Mouse (Mus musculus) retina, embryonic 14.5 days (tissue): ENCODE measurements around the gene Sfswap.

ENCODE experiments used
- DNase-seq: peaks from one replicate; pipeline ENCODE4 v3.0.0-alpha.2; 2015; ENCODE audit warnings: low spot score

The Sfswap gene

DNA sequence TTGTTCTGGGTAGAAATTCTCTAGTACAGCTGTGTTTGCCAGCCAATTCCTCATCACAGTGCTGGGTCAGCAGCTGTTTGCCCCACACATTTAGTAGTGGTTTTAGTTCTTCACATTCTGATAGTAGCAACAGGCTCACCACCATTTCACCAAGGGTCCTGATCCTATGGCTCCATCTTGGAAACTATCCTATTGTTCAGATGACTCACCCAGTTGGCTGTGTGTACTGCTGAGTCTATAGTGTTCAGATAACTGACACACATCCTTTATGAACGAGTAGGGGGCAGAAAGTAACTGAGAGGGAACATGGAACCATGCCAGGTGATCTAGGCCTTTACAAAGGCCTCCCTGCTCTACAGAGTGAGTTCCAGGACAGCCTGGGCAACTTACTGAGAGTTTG lies 28.6 kb downstream of the Sfswap start:
- DNase-seq: no peak

DNA sequence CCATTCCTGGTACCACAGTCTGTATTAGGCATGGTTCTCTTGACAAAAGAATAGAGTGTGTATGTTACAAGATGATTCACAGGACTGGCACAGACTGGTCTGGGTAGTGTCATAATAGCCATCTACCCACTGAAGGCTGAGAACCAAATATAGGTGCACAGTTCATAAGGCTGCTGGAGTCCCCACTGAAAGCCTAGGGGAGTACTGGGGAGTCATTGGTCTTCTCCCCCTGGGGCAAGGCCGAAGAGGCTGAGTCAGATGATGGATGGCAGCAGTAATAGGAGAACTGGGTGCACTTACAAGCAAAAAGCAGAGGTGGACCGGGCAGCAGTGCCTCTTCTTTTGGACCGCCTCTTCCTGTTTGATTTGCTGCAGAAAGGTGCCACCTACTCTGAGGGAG lies 32.7 kb downstream of the Sfswap start:
- DNase-seq: no peak

DNA sequence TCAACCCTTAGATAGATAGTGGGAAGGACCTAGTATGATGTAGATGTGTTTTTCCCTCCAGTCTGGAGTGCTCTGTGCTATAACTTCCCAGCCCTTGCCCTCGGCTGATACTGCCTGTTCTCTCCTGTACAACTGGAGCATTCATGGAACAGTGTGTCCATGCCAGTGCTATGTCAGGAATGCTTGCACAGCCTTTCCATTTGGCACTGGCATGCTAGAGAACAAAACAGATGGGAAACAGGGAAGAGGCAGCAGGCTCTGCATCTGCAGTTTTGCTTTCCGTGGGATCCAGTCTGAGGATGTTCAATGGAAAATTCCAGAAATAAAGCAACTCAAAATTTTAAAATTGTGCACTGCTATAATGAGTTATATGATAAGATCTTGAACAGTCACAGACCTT lies 33.5 kb downstream of the Sfswap start:
- DNase-seq: no peak

DNA sequence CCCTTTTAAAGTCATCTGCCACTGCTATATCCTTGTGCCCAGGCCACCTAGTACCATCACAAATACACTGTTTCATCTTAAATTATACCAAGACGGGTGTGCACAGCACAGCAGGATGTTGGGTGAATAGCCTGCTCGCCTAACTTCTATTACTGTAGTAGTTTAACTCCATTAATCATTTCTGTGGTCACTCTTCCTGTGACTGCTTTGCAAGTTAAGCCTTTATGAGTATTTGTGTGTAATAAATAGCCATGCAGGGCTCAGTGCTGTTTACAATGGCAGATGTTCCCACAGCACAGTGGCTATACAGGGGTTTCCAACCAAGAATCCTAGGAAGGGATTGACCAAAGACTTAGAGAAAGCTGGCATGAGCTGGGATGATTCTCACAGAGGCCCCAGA lies 34.0 kb downstream of the Sfswap start:
- no peak for DNase-seq

DNA sequence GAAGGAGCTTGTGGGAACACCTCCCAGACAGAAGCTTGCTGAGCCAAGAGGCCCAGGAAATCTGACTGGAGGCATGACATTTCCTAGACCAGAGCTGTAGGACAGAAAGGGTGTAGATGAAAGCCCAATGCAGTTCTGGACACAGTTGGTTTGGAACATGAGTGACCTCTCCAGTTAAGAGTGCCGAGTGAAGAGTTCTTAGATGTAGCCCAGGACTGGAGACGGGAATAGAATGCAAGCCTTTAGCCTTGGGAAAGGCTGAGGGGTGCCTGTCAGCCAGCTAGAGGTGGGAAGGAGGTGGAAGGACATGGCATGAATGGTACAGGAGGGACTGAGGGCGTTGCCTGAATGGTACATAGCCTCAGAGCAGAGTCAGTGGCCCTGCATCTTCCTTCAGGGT lies 34.4 kb downstream of the Sfswap start:
- DNase-seq: no peak

DNA sequence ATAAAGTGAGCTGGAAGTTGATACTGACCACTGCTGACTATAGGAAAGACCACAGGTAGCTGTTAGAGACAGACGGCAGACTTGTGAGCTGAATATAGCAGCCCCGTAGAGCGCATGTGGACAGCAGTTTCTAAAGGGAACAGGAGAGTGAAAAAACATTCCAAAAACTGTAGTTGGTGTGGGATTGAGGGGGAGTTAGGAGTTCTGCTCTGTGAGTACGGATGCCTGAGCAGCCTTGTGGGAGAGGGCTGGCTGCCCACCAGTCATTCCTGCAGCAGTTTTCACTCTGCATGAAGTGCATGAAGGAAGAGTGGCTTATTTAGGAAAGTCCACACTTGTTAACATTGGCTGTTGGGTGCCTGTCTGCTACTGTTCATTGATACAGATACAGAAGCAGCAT lies 37.8 kb downstream of the Sfswap start:
- DNase-seq: no peak

DNA sequence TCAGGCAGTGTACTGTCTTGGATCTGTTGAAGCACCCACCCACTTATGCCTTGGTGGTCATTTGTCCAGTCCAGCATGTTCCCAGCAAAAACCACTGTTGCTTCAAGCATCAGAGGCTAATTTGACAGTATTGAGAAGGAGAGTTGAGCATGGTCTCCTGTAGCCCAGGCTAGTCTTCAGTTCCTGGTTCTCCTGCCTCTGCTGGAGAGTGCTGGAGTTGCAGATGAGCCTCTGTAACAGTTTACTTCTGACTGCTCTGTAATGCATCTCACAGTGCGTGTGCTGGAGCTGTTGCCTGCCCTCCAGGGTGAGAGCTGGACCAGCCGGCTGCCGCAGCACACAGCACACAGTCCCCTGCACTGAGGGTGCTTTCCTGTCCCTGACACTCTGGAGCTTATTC lies 41.2 kb downstream of the Sfswap start:
- peak; percentile 12 for DNase-seq

DNA sequence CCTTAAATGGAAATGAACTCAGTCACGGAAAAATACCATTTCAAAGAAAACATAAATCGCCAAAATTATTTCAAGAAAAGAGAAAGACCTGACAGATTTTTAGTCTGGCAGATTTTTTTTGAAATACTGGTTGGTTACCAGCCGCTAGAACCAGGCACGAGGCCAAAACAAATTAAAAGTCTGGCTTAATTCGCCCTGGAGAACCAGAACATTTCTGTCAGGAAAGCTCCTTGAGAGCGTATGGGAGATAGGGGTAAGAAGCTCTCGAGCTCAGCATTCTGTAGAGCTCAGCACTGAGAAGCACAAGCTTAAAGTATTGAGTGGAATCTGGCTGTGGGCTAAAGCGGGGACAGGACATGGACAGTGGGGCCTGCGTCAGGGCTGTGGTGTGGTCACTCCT lies 44.8 kb downstream of the Sfswap start:
- no peak for DNase-seq

DNA sequence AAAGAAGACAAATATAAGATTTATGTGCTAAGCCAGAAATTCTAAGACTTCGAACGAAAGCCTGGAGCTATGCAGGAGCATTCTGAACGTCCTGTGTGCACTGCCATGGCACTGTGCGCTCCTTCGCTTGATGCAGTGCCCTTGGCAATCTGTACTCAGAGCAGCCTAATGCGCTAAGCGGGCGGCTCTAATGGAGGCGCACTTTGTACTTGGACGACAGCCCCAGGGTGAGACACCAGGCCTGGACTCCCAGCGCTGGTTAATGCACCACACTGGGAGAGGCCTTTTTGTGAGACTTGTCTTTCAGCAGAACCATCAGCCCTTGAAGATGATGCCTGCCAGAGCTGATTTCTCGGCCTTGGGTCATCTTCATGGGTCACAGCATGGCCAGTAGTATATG lies 48.7 kb downstream of the Sfswap start:
- DNase-seq: no peak

DNA sequence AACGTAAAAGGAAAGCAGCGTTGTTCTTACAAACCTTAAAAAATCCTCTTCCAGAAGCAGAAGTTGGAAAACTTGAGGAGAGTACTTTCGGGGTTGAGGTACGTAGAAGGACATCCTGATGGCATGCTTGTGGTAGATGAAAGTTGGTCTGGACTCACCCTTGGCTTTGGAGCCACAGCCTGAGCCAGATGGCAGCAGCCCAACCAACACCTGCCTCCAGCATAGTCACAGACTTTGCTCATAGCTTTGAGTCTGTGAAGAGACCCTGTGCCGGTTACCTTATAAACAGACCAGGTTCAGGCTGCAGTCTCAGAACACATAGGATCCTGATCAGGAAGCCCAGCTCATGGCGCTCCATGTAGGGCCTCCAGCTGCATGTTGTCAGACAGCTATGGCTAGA lies 49.8 kb downstream of the Sfswap start:
- DNase-seq: no peak

DNA sequence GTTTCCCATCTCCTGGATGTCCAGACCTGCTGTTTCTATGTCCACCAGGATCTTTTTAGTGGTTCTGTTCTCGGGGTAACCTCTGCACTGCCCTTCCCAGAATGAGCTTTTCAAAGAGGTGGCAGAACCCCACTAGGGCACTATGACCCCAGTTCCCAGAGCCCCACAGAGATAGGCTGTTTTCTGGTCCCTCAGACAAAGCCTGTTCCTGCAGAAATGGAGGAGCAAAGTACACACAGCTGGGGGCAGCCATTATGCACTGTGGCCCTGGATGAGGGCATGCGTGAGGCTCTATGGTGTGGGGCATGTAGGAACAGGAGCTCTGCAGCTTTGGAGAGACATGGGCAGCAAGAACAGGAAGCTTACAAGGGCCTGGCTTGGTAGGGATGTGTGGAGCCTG lies 51.0 kb downstream of the Sfswap start:
- no peak for DNase-seq

DNA sequence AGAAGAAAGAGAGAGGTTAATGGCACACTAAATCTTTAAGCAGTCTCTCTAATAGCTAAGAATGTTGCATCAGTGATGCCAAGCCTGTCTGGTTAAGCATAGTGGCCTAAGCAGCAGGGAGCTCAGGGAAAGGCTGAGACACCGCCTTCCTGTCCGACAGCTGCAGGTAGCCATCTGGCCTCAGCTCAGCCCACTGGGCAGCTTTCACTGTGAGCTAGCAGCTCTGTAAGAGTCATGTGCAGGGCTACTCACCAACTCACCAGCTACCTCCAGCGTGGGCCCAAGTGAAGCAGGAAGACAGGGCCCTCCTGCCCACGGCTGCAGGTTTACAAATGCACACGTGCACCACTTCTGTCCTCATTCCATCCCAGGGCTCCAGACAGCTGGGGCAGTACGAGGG lies 52.6 kb downstream of the Sfswap start:
- no peak for DNase-seq

DNA sequence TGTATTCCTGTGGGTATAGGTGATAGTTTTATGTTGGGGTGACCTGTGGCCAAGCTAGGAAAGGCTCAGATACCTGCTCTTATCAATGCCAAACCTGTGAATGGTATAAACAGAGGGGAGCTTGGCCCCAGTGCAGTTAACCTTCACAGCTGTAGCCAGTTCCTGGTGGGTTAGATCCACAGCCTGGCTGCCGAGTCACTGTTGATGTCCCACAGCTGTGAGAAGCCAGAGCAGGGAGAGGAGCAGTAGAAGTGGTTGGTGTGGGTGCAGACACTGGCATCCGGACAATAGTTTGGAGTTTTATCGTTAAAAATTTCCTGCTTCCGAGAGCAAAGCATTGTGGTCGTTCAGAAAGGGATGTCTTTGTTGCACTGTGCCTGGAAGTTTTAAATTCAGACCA lies 57.6 kb downstream of the Sfswap start:
- no peak for DNase-seq

DNA sequence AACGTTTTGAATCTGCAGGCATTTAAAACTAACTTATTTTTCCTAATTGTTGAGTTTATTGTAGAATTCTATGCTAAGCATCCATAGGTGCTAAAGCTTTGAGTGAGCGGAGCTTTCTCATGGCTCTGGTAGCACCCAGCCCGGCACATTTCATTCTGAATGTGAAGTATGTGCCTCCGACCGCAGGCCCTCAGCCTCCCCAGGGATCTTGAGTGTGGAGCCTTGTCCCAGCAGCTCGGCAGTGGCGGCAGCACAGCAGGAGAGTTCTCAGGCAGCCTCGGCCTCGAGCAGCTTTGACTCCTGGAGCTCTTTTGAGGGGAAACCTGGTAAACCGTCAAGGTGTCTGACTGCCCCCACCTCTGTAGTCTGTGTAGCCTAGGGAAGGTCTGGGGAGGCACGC lies 58.3 kb downstream of the Sfswap start:
- no peak for DNase-seq

DNA sequence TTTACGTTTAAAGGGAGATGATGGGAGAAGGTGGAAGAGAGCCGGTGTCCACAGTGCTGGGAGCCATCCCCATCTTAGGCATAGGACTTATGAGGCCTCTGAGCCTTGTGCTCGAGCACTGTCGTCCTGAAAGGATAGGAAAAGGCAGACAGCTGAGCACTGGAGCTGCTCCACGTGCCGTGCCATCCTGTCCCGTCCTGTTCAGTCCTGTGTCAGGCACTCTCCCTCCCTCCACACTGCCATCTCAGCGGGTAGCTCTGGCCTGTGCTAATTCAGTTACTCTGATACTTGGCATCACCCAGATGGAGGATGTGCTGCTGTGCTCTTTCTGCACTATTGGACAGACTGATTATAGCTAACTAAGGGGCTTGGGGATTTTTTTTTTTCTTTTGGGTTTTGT lies 61.3 kb downstream of the Sfswap start:
- DNase-seq: no peak

DNA sequence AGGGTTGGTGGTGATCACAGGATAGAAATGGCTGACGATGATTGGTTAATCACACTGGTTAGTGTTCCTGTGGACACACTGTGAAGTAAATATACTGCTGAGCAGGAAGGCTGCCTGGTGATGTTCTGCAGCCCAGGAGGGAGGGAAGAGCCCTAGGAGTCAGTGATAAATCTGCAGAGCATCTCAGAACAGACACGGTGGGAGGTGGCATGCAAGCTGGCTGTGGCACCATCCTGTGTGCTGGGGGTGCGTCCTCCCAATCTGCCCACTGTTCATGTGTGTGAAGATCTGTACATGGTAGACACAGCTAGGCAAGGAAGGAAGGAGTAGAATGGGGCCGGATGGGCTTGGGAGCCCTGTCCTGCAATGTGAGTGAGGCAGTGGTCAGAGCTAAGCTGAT lies 67.6 kb downstream of the Sfswap start:
- no peak for DNase-seq

DNA sequence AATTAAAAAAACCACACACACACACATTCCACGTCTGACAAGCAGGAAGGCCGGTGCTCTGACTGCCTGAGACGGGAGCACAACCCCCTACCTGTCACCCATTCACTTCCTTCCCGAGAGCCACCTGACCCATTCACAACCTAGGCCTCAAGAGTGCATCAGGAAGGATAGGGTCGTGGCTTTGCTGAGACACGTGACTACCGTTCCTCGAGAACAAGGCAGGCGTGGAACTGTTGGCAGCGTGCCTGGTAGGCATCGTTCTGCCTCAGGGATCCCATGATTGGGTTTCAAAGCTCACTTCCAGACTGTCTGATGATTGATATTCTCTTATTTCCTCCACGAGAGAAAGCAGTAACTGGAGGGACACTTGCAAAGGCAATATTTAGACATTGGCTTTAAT lies 77.2 kb downstream of the Sfswap start:
- no peak for DNase-seq

DNA sequence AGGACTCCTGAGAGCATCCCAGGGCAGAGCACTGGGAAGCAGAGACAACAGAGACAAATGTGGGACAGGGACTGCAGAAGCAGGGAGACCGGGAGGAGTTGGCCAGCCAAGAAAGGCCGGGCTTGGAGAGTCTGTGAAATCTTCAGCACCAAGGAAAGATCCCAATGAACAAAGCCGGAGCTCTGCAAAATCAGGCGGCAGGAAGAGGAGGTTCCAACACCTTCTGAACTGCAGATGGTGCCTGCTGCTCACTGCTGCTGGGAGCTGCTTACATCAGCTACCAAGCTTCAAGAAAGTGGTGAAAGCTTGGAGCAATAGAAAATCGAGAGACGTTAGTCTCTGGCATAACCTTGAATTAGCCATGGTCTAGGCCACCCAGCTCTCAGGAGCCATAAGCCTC lies 79.0 kb downstream of the Sfswap start:
- DNase-seq: no peak

DNA sequence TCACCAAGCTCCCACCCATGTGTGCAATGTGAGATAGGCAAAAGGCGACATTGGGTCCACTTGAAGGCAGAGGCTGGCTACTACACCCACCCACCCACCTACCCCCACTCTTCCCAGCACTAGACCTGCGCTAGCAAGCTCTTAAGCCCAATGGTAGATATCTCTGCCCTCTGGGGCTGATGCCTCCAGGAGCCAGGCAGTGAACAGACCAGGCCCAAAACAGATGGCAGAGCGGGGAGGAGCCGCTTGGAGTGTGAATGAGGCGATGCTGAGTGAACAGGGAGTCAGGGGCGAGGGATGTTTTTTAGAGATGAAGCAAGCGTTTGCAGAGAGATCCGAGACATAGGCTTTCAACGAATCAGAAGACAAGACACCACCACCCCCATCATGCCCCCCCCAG lies 79.6 kb downstream of the Sfswap start:
- no peak for DNase-seq

DNA sequence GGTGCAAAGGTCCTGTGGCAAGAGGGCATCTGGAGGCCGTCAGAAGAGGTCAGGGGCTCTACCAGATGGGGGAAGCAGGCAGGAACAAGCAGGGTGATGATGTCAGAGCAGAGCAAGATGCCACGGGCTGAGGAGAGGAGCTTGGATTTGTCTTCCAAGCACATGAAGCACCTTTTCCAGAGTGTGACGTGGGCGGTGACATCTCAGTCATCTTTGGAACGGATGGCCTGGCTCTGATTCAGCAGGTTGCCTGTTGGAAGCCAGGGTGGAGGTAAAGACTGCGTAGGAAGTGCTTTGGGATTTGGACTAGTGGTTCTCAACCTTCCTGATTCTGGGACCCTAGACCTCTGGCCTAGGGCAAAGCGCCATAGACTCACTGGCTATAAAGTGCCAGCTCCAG lies 80.0 kb downstream of the Sfswap start:
- DNase-seq: no peak

DNA sequence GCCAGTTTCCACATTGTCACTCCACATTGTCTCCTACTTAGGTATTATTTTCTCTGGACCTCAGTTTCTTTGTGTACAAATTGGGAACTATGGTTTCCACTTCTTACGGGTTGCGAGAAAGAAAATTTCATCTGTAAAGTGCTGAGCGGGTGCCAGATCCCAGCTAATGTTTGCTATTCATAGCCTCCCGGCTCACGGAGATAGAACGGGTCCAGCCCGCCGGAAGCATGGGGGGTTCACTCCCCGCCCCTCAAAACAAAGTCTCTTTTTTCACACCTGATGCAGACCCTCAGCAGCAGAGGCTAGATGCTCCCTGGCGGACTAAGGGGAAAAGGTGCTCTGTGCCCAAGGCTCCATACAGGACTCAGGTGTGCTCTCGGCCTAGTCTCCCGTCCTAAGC lies 82.3 kb downstream of the Sfswap start:
- no peak for DNase-seq

DNA sequence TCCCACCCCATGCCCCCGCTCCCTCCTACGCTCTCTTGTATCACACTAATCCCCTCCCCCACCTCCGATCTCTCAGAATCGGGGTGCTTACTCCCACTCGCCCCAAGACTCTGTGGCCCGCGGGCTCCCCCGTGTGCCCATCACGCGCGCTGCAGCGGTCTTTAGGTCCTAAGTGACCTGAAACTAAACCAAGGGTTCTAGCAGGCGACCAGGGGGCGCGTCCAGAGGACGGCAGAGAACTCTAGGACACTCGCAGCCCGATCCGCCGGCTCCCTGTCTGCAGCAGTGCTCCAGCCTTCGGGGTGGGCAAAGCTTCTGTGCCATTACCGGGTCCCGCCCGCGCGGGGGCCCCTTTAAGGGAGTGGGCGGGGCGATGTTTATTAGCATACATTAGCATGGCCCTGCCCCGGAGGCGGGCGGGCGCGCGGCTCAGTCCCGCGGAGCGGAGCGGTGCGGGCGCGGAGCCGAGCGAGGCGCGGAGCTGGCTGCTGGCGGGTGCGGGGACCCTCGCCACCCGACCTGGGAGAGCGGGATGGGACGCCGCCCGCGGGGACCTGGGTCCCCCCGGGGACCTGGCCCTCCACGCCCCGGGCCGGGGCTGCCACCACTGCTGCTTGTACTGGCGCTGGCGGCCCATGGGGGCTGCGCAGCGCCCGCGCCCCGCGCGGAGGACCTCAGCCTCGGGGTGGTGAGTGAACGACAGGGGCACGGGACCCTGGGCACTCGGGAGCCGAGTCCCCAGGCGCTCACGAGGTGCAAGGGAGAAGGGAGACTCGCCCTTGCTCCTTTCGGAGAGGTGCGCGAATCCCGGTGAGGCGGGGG lies 83.0 kb downstream of the Sfswap start, which contains the start of gene Mmp17:
Mmp17 (plus strand) TSS at position 409 of the 822 bp plus-strand sequence.
- DNase-seq: peak; percentile 90

DNA sequence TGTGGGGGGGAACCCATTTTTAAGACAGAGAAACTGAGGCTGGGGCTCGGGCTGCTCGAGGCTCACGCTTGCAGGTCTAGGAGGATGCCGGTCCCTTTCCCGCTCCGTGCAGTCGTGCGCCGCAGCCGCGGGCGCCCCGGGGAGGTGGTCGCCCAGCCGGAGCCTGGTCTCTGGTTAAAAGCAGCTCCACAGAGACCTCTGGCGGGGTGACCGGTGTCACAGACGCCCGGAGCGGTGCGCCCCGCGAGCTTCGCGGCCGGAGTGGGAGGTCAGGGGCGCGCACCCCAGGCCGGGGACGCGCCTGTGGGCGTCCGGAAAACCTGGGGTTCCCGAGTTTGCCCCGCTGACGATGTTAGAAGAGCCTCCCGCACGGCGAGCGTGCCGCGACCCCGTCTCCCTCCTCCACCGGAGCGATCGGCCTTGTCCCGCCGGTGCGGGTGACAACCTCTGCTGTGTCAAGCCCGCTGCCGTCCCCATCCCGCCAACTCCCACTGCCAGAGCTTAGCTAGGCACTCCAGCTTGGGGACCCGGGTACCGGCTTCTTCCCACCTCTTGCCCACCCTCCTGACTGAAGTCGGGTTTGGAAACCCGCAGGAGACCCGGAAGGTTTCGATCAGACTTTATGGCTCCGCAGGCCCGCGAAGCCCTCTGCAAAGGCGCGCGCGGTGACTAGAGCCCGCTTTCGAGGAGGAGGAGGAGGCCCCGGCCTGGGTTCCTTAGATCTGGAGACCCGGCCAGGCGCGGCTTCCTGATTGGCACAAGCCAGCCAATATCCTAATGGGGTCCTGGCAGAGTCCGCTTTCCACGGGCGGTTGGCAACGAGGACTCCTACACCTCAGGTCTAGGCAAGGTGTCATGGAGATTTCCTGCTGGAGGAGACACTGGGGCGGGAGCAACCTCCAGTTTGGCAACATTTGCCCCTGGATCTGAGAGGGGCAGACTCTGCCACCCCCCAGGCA lies 83.8 kb downstream of the Sfswap start:
- peak; percentile 48 for DNase-seq
